Mouse (Mus musculus): ENCODE data around the gene Ptger4. TPM values are rescaled to one million over a fixed set of nuclear protein-coding genes. Genes with fewer than 3 reads are reported as not detected.

The Ptger4 gene
- total RNA-seq, 2 experiments from 2014 or later: 2.8 to 3.0 TPM

- intact Hi-C loops (cut with DNase I): loop anchor here (5.0 kb wide), 1 partner anchor 43 kb away; the partner anchor contains the start of gene Prkaa1
Observed at GRCm38 (mm10) chr15:5185366-5186292, 58.4 kb downstream of the Ptger4 start, which contains the start of gene Ttc33. TSS of gene Ttc33 (plus strand) at chr15:5185525.

DNA sequence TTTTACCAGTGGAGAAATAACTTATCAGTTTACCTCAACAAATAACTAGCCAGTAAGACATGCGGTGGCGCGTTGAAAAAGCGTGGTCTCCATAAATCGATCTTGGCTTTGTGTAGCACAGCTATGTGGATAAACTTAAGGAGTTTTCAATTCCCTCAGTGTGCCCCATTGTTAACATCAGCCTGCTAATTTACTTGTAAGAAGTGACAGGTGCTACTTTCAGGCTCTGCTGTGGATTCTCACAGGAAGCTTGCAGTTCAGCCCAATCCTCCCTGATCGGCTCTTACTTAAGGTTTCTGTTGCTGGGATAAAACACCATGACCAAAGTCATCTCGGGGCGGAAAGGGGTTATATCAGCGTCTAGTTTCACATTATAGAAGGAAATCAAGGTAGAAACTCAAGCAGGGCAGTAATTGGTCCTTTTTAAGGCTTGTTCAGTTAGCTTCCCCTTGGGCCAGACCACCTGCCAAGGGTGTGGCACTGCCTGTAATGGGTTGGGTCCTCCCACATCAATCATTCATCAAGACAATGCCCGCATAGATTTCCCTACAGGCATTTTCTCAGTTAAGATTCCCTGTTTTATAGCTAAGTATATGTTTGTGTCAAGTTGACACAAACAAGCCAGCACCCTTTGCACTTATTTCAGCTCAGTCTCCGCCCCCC lies 59.2 kb downstream of the Ptger4 start:
- intact Hi-C loops (cut with DNase I): loop anchor here (5.0 kb wide), 1 partner anchor 42 kb away; the partner anchor contains the start of gene Prkaa1
- peak in 1 of 2 experiments; percentile 12 for DNase-seq

More at GRCm38 (mm10) chr15:5185366-5186292, 58.4 kb downstream of the Ptger4 start, which contains the start of gene Ttc33:
- peak; percentile 71 to 81 for DNase-seq

DNA sequence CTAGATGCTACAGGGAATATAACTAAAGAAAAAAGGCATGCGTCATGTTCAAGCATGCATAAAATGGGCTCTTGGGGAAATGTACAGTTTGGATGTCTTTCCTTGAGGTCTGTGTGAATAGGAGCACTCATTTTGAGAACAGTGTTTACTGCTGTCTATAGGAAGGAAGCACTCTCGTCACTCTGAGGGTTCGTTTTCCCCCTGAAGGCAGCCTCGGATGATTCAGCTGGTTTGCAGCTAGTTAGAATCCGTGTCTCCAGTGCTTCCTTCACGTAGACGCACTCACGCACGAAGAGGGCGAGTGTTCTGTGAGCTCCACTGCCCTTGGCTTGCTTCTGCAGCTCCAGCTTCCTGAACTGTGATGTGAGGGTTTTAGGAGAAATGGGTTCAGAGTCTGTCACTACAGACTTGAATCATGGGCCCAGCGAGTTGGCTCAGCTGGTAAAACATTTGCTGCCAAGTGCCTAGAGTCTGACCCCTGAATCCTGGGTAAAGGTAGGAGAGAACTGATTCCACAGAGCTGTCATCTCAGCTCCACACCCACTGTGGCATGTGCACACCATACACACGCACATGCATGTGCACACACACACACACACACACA lies 70.7 kb downstream of the Ptger4 start:
- DNase-seq: no peak

GRCm38 (mm10) chr15:5165121-5165773 lies 78.7 kb downstream of the Ptger4 start:
- no peak for DNase-seq
- intact Hi-C loops (cut with DNase I): no loop called here

More for the DNA sequence above, 70.7 kb downstream of the Ptger4 start:
- intact Hi-C loops (cut with DNase I): no loop called here

DNA sequence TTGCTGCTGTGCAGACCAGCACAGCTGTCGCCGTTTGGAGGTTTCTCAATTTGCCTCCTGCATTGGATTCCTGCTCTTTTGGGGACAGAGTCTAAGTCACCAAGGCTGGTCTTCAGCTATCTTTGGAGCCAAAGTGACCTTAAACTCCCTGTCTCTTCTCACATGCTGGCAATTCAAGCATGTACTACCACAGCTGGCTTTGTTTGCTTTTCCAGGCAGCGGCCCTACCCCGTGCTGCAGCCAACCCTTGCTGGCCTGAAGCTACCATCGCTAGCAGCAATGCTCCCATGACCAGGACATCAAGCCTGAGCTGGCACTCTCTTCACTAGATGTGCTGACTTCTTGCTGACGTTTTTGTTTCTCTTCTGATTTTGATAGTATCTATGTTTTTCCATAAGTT lies 85.2 kb downstream of the Ptger4 start:
- peak; percentile 31 to 50 for DNase-seq
- intact Hi-C loops (cut with DNase I): no loop called here

- intact Hi-C loops (cut with DNase I): no loop called here
- DNase-seq: no peak
Observed at GRCm38 (mm10) chr15:5157386-5157785, 86.6 kb downstream of the Ptger4 start.

Other genes with a start within 250 kb of the Ptger4 start
- 1 to 10 TPM in 1 of 2 experiments, under 1 TPM in 1; 0.61 to 1.3 TPM for gene C7, start 180.4 kb downstream of the Ptger4 start, total RNA-seq (2021)
- gene Card6, start 135.6 kb downstream of the Ptger4 start, total RNA-seq (2021): 1 to 10 TPM; 5.5 to 5.9 TPM
- 100 to 1,000 TPM; 183 to 196 TPM for gene Rpl37, start 127.5 kb downstream of the Ptger4 start, total RNA-seq (2021)
- 10 to 100 TPM; 14.0 to 15.7 TPM for gene Prkaa1, start 100.3 kb downstream of the Ptger4 start, total RNA-seq (2021)
- 10 to 100 TPM; 30.6 to 33.4 TPM for gene Ttc33, start 58.7 kb downstream of the Ptger4 start, total RNA-seq (2021)

Measured in heart, postnatal 14 days (tissue).